Mouse (Mus musculus): Measurements from ENCODE around the gene P2rx7.

P2rx7 gene

DNA sequence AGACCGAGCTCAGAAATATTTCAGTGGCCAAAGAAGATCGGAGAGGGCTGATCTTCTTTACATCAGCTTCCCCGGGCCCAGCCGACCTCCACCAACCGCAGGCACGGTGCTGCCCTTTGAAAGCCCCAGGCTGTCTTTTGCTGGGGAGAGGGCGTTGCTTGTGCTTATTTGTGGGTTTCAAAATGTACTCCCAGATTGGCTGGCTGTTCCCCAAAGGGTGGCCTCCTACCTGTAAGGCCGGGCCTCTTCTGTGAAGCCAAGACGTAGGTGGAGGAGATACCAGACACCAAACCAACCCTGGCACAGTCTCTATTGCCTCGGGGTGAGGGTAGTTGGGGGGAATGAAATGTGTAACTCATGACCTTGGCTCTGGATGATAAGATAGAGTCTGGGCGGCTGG lies 2.3 kb downstream of the P2rx7 start:
- 91% methylated on average over 11 of the region's 11 CpGs for WGBS

GRCm38 (mm10) chr5:122647256-122647924 lies 3.7 kb downstream of the P2rx7 start:
- WGBS: 54% methylated on average over 9 of the region's 9 CpGs

DNA sequence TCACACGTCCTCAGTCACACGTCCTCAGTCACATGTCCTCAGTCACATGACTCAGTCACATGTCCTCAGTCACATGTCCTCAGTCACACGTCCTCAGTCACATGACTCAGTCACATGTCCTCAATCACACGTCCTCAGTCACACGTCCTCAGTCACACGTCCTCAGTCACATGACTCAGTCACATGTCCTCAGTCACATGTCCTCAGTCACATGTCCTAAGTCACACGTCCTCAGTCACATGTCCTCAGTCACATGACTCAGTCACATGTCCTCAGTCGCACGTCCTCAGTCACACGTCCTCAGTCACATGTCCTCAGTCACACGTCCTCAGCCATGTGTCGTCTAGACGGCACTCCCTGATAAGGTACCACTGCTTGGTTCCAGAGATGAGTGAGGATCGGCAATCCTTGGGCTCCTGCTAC lies 4.3 kb downstream of the P2rx7 start:
- 93% methylated on average over 14 of the region's 14 CpGs for WGBS

DNA sequence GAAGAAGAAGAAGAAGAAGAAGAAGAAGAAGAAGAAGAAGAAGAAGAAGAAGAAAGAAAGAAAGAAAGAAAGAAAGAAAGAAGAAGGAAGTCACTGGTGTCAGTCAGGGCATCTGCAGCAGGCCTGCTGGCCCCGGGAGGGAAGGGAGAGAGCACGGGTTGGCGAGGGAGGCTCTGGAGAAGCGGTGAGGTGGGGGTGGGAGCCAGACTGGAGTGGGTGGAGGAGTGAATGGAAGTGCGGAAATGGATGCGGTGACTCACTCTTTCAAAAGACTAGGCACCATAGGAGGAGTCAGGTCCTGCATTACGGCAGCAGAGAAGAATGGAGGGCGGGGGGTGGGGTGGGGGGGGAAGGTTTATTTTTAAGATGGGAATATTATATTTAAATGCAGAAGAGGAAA lies 5.6 kb downstream of the P2rx7 start:
- 39% methylated on average over 8 of the region's 8 CpGs for WGBS

DNA sequence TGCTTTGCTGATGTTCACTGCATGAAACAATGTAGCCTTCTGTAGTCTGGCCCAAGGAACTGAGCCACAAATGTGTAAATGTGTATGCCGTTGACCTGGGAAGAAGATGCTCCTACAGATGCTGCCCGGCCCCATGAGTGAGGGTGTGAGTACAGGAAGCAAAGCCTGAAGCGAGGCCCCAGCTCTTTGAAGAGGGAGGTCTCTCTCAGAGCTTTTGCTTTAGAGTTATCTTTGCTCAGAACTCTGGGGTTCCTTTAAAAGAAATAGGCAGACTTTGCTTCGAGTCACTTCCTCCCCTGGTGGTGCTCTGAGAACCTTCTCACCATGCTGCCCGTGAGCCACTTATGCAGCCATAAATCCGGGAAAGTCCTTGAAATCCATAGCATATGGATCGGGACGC lies 6.4 kb downstream of the P2rx7 start:
- WGBS: 72% methylated on average over 8 of the region's 8 CpGs

DNA sequence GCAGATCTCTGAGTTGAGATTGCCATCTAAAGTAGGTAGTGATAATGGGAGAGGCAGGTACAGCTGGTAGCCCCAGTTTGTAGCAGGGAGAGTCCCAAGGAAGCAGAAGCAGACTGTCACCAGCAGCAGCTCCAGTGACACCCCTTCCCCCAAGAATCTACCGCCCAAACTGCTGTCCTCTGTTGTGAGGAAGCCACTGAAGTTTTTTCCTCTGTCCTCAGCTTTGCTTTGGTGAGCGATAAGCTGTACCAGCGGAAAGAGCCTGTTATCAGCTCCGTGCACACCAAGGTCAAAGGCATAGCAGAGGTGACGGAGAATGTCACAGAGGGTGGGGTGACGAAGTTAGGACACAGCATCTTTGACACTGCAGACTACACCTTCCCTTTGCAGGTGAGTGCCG lies 8.8 kb downstream of the P2rx7 start:
- 68% methylated on average over 7 of the region's 7 CpGs for WGBS

- 28% methylated on average over 10 of the region's 10 CpGs for WGBS
These were observed 9.4 kb downstream of the P2rx7 start for GRCm38 (mm10) chr5:122653112-122653445.

DNA sequence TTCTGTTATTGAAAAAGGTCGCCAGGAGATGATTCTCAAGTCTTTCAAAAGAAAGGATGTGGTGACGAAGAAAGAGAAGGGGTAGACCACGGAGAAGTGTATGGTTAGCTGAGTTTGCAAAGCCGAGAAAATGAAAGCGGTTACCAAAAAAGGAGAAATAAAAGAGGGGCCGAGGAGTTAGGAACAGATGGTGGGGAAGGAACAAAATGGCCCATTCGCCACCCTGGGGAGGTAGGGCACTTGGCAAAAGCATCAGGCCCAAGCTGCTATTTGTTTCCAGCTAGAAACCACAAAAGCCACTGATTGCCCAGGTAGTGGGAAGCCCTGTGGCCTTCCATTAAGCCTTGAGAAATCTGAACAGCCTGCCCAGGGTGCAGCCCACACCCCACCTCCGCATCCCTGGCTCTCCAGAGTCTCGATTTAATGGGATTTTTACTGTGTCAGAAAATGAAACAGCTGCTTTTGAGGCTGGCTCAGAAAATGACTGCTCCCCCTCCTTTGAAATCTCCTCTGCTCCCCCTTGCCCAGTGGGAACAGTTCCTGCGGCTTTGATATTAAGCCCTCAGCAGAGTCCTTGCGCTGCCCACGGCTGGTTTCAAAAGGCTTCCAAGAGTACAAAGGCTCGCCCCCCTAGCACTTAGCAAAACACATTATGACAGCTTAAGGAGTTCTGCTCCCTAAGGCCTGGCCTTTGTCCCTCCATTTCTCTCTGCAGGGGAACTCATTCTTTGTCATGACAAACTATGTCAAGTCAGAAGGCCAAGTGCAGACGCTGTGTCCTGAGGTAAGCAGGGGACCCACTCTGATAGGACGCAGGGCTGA lies 9.9 kb downstream of the P2rx7 start:
- 31% methylated on average over 15 of the region's 15 CpGs for WGBS

- 41% methylated on average over 5 of the region's 5 CpGs for WGBS
These were observed 10.5 kb downstream of the P2rx7 start for GRCm38 (mm10) chr5:122654268-122654573.

DNA sequence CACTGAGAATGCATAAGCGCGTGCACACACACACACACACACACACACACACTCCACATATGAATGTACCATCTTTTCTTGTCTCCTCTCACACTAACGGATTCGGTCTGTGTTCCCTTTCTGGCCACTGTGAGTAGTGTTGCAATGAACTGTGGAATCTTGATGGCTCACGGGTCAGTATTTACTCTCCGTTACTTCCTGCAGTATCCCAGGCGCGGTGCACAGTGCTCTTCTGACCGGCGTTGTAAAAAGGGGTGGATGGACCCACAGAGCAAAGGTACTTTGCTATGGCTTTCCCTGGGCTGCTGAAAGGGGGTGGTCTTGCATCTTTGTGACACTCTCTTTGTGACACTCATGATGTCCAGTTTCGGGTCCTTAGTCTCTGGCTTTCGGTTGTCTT lies 13.1 kb downstream of the P2rx7 start:
- WGBS: 95% methylated on average over 12 of the region's 12 CpGs

- WGBS: 97% methylated on average over 6 of the region's 6 CpGs
These were observed 18.8 kb downstream of the P2rx7 start for GRCm38 (mm10) chr5:122662501-122662900.

DNA sequence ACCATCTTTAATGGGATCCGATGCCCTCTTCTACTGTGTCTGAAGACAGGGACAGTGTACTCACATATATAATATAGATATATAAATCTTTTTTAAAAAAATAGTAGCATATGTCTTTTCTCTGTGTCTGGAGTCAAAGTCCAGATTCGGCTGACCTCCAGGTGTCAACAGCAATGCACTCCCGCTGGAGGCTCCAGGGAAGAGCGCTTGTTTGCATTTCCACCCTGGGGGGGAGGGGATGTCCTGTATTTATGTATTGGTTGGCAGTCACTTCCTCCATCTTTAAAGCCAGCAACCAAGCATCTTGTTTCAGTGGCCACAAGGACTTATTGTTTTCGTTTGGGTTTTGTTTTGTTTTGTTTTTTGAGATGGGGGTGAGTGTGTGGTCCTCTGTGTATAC lies 21.3 kb downstream of the P2rx7 start:
- 80% methylated on average over 5 of the region's 5 CpGs for WGBS

- 82% methylated on average over 15 of the region's 15 CpGs for WGBS
These were observed 25.5 kb downstream of the P2rx7 start for GRCm38 (mm10) chr5:122668981-122669897.

GRCm38 (mm10) chr5:122671641-122672040 lies 27.9 kb downstream of the P2rx7 start:
- 87% methylated on average over 7 of the region's 7 CpGs for WGBS

DNA sequence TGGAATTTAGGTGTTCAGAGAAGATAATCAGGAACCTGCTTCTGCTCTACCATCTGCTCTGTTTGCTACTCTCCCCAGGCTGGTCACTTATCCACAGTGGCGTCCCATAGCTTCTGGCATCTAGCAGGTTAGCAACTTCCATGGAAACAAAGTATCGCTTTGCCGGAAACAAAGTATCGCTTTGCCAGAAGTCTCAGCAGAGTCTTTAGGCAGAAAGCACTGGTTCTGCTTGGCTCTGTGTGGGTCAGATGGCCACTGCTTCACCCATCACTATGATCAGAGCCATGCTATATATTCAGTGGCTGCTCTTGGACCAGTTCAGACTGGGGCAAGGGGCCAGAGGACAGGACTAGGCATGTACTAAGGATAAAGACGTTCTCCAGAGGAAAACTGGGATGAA lies 28.6 kb downstream of the P2rx7 start:
- 90% methylated on average over 5 of the region's 5 CpGs for WGBS

GRCm38 (mm10) chr5:122676002-122676401 lies 32.3 kb downstream of the P2rx7 start:
- 94% methylated on average over 8 of the region's 8 CpGs for WGBS

DNA sequence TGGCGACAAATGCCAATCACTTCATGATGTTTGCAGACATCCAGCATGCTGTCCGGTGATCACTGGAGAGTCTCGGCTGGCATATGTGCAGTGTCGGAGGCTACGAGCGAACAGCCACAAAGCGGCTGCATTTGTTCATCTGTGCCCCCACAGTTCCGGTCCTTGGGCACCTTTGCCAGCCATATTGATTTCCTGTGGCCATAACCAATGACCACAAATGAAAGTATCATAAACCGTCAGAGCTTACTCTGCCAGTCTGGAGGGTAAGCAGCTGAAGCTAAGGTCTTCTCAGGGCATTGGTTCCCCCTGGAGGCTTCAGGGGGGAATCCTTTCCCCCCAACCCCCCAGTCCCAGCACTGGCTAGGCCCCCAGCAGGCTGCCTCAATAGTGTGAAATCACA lies 34.3 kb downstream of the P2rx7 start:
- WGBS: 95% methylated on average over 9 of the region's 9 CpGs

DNA sequence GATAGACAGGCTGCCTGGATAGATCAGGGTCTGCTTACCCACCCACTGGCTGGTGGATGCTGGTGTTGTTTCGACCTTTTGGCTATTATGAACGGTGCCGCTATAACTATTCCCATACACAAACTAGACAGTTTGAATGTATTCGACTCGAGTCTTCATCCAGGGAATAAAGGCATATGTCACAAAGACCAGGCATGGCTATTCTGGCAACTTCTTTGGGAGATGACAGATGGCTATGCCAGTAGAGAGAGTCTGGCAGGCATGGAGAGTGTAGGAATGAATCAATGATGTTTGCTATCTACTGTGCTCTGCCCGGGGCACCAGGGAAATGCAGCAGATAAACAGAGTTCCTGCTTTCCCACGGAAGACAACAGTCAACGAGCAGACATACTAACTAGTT lies 36.2 kb downstream of the P2rx7 start:
- WGBS: 68% methylated on average over 8 of the region's 8 CpGs

- 90% methylated on average over 12 of the region's 12 CpGs for WGBS
These were observed 37.6 kb downstream of the P2rx7 start for GRCm38 (mm10) chr5:122681276-122681675.

DNA sequence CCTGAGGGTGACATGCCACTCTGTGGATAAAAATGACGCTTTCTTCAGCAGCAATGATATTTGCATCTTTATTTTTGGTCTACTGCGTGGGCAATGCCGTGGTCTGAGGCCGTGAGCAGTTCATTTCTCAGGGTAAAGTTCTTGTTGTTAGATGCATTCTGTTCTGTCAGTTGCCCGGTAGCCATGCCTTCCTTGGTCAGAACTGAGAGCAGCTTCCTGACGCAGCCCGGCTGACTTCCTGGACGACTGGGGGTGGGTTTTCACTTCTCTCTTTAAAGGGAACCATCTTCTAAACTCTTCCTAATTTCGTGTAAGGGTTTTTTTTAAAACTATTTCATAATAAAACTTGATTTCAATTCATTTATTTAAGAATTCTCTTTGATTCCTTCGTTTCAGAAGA lies 40.2 kb downstream of the P2rx7 start:
- WGBS: 71% methylated on average over 10 of the region's 10 CpGs

- 72% methylated on average over 4 of the region's 4 CpGs for WGBS
These were observed 43.7 kb downstream of the P2rx7 start for GRCm38 (mm10) chr5:122687391-122687790.

DNA sequence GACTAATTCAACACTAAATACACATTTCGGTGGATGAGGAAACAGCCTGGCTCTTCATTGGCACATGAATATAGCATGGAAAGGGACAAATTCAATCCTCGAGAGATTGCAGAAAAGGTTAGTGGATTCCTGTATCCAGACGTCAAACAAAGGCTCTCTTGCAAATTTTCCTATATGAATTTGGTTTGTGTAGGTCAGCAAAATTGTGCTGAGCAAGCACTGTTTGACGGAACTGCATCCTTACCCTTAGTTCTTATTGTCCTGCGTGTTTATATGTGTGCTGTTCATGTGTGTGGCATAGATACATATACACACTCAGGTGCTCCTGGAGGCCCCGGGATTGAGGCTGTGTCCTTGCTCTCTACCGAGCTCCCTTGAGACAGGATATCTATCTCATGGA lies 45.4 kb downstream of the P2rx7 start:
- WGBS: 91% methylated on average over 7 of the region's 7 CpGs

DNA sequence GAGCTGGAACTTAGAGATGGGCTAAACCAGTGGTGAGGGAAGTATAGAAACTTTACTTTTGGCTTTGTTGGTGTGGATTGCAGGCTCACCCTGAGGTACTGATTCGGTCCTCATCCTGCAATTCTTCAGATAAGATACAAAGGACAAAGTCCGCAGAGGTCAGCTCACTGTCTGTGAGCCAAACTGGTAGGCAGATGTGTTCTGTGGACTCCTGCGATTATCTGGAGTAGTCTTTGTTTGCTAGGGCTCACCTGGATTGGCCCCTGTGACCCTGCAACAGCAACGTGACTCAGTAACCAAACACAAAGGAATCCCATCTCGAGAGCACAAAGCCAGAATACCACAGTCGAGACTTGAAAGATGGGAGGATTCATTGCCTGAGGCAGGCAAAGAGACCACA lies 46.8 kb downstream of the P2rx7 start:
- 79% methylated on average over 6 of the region's 6 CpGs for WGBS
